Mouse (Mus musculus): ENCODE measurements at regions not wholly inside any gene's neighbourhood (a gene's known extent, or its start where the extent isn't known, plus 50 kb on each side); places are given as distances from the start of the nearest gene placed in this dataset.

GRCm38 (mm10) chr1:35580474-35580873 is 487.7 kb upstream of the Hs6st1 start:
- DNase-seq (ENCODE audit: low spot score in 2 of 2), result no peak

- DNase-seq (ENCODE audit: low spot score in 2 of 2), result no peak
Measured at GRCm38 (mm10) chr1:35587900-35588299, 480.3 kb upstream of the Hs6st1 start.

DNA sequence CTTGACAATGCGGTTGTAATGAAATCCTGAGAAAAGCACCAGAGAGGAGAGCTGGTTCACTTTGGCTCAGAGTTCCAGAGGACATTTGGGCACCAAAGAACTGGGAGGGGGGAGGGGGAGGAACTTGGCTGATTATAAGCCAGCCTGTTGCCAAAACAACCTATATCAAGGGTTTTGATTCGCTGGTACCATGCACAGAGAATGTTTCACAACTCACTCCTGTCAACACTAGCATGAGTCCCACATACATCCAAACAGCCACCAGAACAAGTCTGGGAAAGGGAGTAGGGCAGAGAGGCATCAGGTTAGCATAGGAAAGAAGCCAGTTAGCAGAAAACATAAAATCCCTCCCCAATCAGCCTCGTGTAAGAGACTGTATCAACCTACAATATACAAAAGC is 479.3 kb upstream of the Hs6st1 start:
- DNase-seq (ENCODE audit: low spot score in 2 of 2), result no peak

DNA sequence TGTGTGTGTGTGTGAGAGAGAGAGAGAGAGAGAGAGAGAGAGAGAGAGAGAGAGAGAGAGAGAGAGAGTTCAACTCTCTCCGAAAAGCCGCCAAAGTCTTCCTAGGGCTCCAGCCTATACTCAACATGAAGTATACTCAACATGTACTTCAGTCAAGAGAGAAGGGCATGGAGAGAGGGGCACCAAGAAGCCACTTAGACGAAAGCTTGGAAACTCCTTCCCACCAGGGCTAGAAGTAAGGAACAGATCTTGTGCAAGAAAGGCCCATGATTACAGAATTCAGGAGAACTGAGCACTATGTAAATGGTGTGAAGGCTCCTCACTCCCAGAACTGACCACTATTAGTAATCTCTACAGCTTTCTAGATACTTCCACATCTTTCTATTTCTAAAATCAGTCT is 467.4 kb upstream of the Hs6st1 start:
- DNase-seq (ENCODE audit: low spot score in 2 of 2), result no peak

GRCm38 (mm10) chr1:35615131-35615530 is 453.1 kb upstream of the Hs6st1 start:
- no peak for DNase-seq (ENCODE audit: low spot score in 2 of 2)

DNA sequence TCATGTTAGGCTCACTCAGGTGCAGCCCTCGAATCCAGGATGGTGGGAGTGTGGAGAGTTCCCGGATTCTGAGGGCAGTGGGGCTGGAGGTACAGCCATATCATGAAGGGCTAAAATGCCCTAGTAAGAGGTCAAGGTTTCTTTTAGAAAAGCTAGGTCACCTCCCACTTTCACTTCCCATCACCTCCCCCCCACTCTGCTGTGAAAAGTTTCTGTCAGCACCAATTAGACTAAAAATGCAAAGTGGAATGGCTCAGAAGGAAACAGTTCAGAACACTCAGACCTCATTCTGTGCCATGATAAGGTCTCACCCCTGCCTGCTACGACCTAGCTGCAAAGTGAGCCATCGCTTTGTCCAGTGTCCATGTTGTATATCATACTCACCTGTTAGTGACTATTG is 448.7 kb upstream of the Hs6st1 start:
- no peak for DNase-seq (ENCODE audit: low spot score in 2 of 2)

- no peak for DNase-seq (ENCODE audit: low spot score in 2 of 2)
Measured at GRCm38 (mm10) chr1:35642595-35642994, 425.6 kb upstream of the Hs6st1 start.

- DNase-seq (ENCODE audit: low spot score in 2 of 2), result no peak
Measured at GRCm38 (mm10) chr1:35653119-35653956, 414.9 kb upstream of the Hs6st1 start.

- no peak for DNase-seq (ENCODE audit: low spot score in 2 of 2)
Measured at GRCm38 (mm10) chr1:35663006-35663405, 405.2 kb upstream of the Hs6st1 start.

DNA sequence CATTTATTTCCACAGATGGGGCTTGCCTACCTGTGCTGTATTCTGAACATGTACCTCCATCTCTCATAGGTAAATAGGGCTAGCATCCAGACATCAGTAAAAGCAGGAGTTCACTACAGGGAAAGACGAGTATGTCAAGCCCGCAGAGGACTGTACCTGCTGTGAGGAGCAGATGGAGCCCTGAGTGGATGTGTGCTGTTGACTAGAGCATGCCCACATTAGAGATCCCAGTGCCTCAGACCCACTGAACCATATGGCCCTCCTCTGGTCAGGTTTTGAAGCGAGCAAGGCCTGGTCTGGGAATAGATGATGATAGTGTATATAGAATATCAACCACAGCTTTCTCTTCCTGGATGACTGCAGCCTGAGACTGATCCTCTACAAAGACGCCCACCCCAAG is 394.7 kb upstream of the Hs6st1 start:
- DNase-seq (ENCODE audit: low spot score in 2 of 2), result no peak

DNA sequence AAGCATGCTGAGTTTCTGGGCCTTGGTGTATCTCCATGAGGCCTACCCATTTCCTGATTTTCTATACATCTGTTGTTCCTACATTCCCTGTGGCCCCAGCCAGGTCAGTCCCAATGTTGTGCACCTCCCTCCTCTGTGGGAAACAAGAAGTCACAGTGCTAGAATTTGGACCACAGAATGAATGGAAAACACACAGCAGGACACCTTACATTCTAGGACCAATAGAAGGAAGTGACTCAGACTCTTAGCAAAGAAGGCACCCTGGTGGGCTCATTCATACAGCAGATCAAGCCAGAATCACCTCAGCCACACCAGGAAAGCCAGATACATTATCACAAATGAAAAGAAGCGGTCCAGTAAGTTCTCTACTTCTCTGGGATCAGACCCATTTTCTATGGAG is 394.2 kb upstream of the Hs6st1 start:
- DNase-seq (ENCODE audit: low spot score in 2 of 2), result no peak

DNA sequence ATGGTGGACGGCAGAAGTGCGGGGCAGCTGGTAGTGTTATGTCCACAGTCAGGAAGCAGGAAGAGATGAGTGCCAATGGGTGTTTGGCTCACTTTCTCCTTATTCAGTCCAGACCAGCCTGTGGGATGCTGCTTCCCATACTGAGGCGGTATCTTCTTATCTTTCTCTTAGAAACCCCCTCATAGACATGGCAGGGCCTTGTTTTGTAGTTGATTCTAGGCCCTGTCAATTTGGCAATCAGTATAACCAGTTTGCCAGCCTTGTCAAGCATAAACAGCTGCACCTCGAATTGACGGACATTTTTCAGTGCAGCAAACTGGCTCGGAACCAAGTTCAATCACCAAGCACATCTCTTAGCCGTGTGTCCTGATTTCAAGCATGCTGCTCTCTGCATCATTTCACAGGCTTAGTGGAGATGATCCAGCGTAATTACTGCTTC is 385.7 kb upstream of the Hs6st1 start:
- DNase-seq (ENCODE audit: low spot score in 2 of 2), result no peak

DNA sequence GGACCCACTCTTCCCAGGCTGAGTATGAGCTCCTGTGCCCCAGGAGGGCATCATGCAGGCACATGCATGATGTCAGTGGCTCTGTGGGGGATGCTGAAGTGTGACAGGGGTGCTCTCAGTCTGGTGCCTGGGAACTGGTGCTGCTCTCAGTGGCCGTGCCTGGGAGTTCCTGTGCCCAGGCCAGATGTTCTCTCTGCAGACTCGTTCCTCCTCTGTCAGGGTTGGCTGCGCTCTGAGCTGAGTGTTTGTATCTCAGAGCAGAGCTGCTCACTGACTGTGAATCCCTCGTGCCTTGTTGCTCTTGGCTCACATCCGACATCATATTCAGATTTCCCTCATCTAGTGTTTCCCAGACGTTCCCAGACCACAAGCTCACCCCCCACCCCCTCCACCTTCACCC is 382.5 kb upstream of the Hs6st1 start:
- no peak for DNase-seq (ENCODE audit: low spot score in 2 of 2)

DNA sequence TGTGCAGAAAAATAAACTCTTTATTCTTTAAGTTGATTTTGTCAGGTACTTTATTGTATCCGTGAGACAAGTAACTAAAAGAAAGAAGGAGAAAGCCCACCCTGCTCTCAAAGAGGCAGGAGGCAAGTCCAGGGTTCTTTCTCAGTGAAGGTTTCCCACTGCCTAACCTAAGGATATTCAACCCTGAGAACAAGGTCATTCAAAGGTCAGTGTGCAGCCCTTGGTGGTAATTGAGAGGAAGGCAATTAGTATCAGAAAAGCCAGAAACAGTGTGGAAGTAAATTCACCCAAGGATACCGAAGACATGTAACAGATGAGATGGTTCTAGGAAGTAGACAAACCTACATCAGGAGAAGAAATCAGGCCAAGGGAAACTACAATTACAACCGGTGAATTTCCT is 373.9 kb upstream of the Hs6st1 start:
- DNase-seq (ENCODE audit: low spot score in 2 of 2), result no peak

GRCm38 (mm10) chr1:35694775-35695591 is 373.2 kb upstream of the Hs6st1 start:
- DNase-seq (ENCODE audit: low spot score in 2 of 2), result no peak

GRCm38 (mm10) chr1:35697218-35697617 is 371.0 kb upstream of the Hs6st1 start:
- DNase-seq (ENCODE audit: low spot score in 2 of 2), result no peak

DNA sequence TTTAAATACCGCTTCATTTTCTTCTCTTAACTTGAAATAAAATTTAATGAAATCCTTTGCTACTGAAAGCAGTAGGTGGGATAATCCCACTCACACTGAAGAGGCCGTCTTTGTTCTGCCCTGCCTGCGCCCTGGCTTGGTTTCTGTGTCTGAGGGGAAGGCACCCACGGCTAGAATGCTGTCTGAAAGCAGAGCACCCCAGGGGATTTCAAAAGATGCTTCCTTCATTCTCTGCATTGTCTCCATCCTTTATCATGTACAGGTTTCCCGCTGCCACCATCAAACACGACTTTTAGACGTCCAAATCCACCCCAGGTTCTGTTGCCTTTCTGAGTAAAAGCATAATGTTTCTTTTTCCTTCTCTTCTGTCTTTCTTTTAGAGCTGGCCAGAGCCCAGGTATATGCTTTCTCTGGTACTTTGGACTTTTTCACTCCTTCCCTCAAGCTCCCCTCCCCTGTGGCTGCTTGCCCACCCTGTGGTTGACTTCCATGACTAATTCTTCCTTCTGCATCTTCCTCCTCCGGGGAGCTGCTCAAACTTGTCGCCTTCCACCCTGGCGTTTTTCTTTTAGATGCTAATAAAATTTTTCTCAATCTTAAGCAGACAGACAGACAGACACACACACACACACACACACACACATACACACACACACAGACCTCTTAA is 370.2 kb upstream of the Hs6st1 start:
- DNase-seq (ENCODE audit: low spot score in 2 of 2), result no peak

DNA sequence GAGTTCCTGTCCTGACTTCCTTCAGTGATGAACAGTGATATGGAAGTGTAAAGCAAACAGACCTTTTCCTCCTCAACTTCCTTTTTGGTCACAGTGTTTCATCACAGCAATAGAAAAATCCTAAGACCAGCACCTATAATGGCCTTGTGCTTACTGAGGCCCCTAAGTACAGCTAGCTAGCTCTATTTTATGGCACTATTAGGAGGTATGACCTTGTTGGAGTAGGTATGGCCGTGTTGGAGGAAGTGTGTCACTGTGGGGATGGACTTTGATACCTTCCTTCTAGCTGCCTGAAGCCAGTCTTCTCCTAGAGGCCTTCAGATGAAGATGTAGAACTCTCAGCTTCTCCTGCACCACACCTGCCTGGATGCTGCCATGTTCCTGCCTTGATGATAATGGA is 365.6 kb upstream of the Hs6st1 start:
- no peak for DNase-seq (ENCODE audit: low spot score in 2 of 2)

GRCm38 (mm10) chr1:35706336-35706735 is 361.9 kb upstream of the Hs6st1 start:
- DNase-seq (ENCODE audit: low spot score in 2 of 2), result no peak

- DNase-seq (ENCODE audit: low spot score in 2 of 2), result no peak
Measured at GRCm38 (mm10) chr1:35708176-35708788, 359.9 kb upstream of the Hs6st1 start.

DNA sequence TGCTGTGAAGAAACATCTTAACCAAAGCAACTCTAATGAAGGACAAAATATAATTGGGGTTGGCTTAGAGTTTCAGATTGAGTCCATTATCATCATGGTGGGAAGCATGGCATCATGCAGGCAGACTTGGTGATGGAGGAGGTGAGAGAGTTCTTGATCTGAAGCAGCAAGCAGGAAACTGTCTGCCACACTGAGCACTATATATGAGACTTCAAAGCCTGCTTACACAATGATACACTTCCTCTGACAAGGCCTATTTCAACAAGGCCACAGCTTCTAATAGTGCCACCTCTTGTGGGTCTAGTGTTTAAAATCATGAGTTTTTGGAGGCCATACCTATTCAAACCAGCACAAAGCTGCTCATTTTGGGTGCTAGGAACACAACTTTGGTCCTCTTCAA is 359.0 kb upstream of the Hs6st1 start:
- DNase-seq (ENCODE audit: low spot score in 2 of 2), result no peak

GRCm38 (mm10) chr1:35713961-35714360 is 354.2 kb upstream of the Hs6st1 start:
- no peak for DNase-seq (ENCODE audit: low spot score in 2 of 2)

All from frontal cortex, postnatal 14 days (tissue).